In genomic region chr9:24351402-24351801, GRCm38 (mm10) we compare ENCODE assay signal across 25 mouse cellular contexts.
"Had no signal": no experiment of that assay in that cellular context is flagged by ENCODE, and none has a peak within 500 bp of the region (broad histone marks: within the 10 kb centered on the region; RNA-seq: fewer than 3 reads in every experiment).

No protein-coding gene starts in this region.

- H3K4me3 ChIP-seq: gastrocnemius, adult 2 months; heart, adult 2 months; heart, embryonic 10.5 days; heart, embryonic 13.5 days; heart, embryonic 15.5 days; intestine, embryonic 15.5 days; layer of hippocampus, adult 2 months; left cerebral cortex, adult 2 months; limb, embryonic 13.5 days; liver, embryonic 13.5 days; liver, embryonic 15.5 days had no signal

- H3K27me3 ChIP-seq: heart, embryonic 13.5 days; heart, embryonic 15.5 days; intestine, embryonic 15.5 days; limb, embryonic 13.5 days; liver, embryonic 13.5 days; liver, embryonic 15.5 days had no signal

- H3K9me3 ChIP-seq: heart, embryonic 10.5 days; heart, embryonic 13.5 days; heart, embryonic 15.5 days; intestine, embryonic 15.5 days; limb, embryonic 13.5 days; liver, embryonic 13.5 days; liver, embryonic 15.5 days had no signal

- DNase-seq: gastrocnemius, adult 2 months; gastrocnemius, postnatal 14 days; heart, adult 2 months; heart, postnatal 14 days; heart, postnatal 4 days; kidney, adult 18-20 months; kidney, adult 8-10 months; kidney, postnatal 10 days; kidney, postnatal 25 days; kidney, postnatal 4 days; liver; liver, embryonic 13.5 days had no signal

- ATAC-seq: hindbrain, embryonic 16.5 days; inflammation-experienced regulatory T-cells, adult 6 months; intestine, embryonic 15.5 days; intestine, postnatal 0 days had no signal

- H3K4me1 ChIP-seq: heart, embryonic 10.5 days; heart, embryonic 13.5 days; heart, embryonic 15.5 days; intestine, embryonic 15.5 days; limb, embryonic 13.5 days; liver, embryonic 13.5 days; liver, embryonic 15.5 days had no signal

- H3K27ac ChIP-seq: gastrocnemius, adult 2 months; heart, adult 2 months; heart, embryonic 10.5 days; heart, embryonic 13.5 days; heart, embryonic 15.5 days; hindbrain, embryonic 14.5 days; intestine, embryonic 15.5 days; layer of hippocampus, adult 2 months; left cerebral cortex, adult 2 months; limb, embryonic 13.5 days; liver, embryonic 13.5 days; liver, embryonic 15.5 days had no signal

- H3K9ac ChIP-seq: heart, embryonic 13.5 days; heart, embryonic 15.5 days; hindbrain, embryonic 14.5 days; intestine, embryonic 15.5 days; limb, embryonic 13.5 days; liver, embryonic 13.5 days; liver, embryonic 15.5 days had no signal

- H3K4me2 ChIP-seq: heart, embryonic 13.5 days; heart, embryonic 15.5 days; hindbrain, embryonic 14.5 days; intestine, embryonic 15.5 days; limb, embryonic 13.5 days; liver, embryonic 11.5 days; liver, embryonic 13.5 days; liver, embryonic 15.5 days had no signal

- H3K36me3 ChIP-seq: heart, embryonic 10.5 days; heart, embryonic 13.5 days; heart, embryonic 15.5 days; intestine, embryonic 15.5 days; limb, embryonic 13.5 days; liver, embryonic 13.5 days; liver, embryonic 15.5 days had no signal
